Mouse (Mus musculus) kidney, postnatal 0 days (tissue): ENCODE results near the gene B430306N03Rik. TPM values are rescaled to one million over a fixed set of nuclear protein-coding genes. Genes with fewer than 3 reads are reported as not detected.
A peak's percentile ranks its signal among the peaks of the same experiment; 100 is the strongest.

Experiments used
- ATAC-seq: fragments of 200-750 bp; cut with Nextera tagmentation; replicated peaks from 2 replicates; pipeline ENCODE4 v1.8.0; 2017; ENCODE audit warnings: low read depth, moderate number of reproducible peaks, moderate TSS enrichment, moderate library complexity; ENCODE audit not compliant: low FRiP score
- DNase-seq: peaks from one replicate; pipeline ENCODE4 v3.0.0-alpha.2; 2016; ENCODE audit warnings: low spot score
- H3K27ac ChIP-seq: fragments of 300-500 bp; sonication (generic); 2 replicates; pipeline ENCODE4 v1.5.1; 2014; ENCODE audit warnings: mild to moderate bottlenecking
- H3K27me3 ChIP-seq: fragments of 300-500 bp; sonication (generic); 2 replicates; pipeline ENCODE4 v1.6.1; 2014; ENCODE audit warnings: low read length, mixed read lengths; ENCODE audit not compliant: insufficient read depth
- H3K36me3 ChIP-seq: fragments of 300-500 bp; sonication (generic); 2 replicates; pipeline ENCODE4 v1.6.1; 2014; ENCODE audit warnings: low read length, mixed read lengths; ENCODE audit not compliant: insufficient read depth
- H3K4me1 ChIP-seq: fragments of 300-500 bp; sonication (generic); replicated peaks from 2 replicates; pipeline ENCODE4 v1.6.1; 2014; ENCODE audit warnings: antibody characterized with exemption, low read length, mixed read lengths; ENCODE audit not compliant: insufficient read depth
- H3K4me2 ChIP-seq: fragments of 300-500 bp; sonication (generic); 2 replicates; pipeline ENCODE4 v1.6.1; 2014; ENCODE audit warnings: mild to moderate bottlenecking, low read length, moderate library complexity, mixed read lengths
- H3K4me3 ChIP-seq: fragments of 300-500 bp; sonication (generic); replicated peaks from 2 replicates; pipeline ENCODE4 v1.5.1; 2014; ENCODE audit warnings: low read depth, low read length
- H3K9ac ChIP-seq: fragments of 300-500 bp; sonication (generic); 2 replicates; pipeline ENCODE4 v1.6.1; 2014; ENCODE audit warnings: low read depth, low read length
- H3K9me3 ChIP-seq: fragments of 300-500 bp; sonication (generic); replicated peaks from 2 replicates; pipeline ENCODE4 v1.6.1; 2016; ENCODE audit warnings: low read length, inconsistent platforms, mixed read lengths
- CTCF ChIP-seq: IDR thresholded peaks from 2 replicates; pipeline ENCODE4 v1.5.1; 2016; ENCODE audit warnings: antibody characterized with exemption, low read depth, mild to moderate bottlenecking, moderate library complexity
- WGBS: fragments of 180-500 bp; shearing (Covaris S2); extraction: QIAGEN DNeasy Blood & Tissue Kit; methylation state at CpG from one replicate; pipeline ENCODE4 v1.1.7; 2014; 5-methylcytosine and 5-hydroxymethylcytosine counted together
- polyA plus RNA-seq: library from polyadenylated mRNA; unstranded; fragments of >200 nt; fragmentation: Nextera tagmentation; extraction: Ambion mirVana; gene quantifications from 2 replicates; pipeline ENCODE4 v1.2.1, GENCODE M21; 2015

Gene B430306N03Rik
- polyA plus RNA-seq, 1 experiment from 2014 or later: 0.28 TPM

GRCm38 (mm10) chr17:48325093-48325492, 9.2 kb downstream of the B430306N03Rik start:
- WGBS: 92% methylated on average over 6 of the region's 6 CpGs
- H3K9me3 ChIP-seq: no peaks in the 10 kb centered on the region
- H3K4me2 ChIP-seq: no peak overlapping the region
- H3K27me3 ChIP-seq: no peaks in the 10 kb centered on the region
- ATAC-seq (no peak), DNase-seq (no peak)
- TF ChIP-seq CTCF: no peak
- no peaks in the 10 kb centered on the region for H3K4me1 ChIP-seq
- H3K27ac ChIP-seq: no peak overlapping the region
- no peak overlapping the region for H3K9ac ChIP-seq
- H3K4me3 ChIP-seq: no peak overlapping the region
- H3K36me3 ChIP-seq: no peaks in the 10 kb centered on the region

DNA sequence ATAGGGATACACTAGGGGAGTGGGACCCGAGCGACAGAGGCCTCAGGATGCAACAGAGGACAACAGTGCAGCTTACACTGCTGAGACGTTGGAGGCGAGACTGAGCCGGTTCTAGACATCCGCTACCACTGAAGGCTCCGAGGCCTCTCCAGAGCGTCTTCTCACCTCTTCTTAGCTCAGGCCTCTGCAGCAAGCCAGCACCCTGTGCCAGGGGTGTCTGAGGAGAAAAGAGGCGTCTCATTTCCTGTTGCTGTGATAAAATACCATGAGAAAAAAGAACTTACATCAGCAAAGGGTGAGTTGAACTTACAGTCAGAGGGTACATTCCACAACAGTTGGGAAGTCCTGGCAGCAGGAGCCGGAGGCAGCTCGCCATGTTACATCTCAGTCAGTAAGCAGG, 9.7 kb downstream of the B430306N03Rik start:
- Histone ChIP-seq H3K36me3 (no peaks in the 10 kb centered on the region), H3K9me3 (no peaks in the 10 kb centered on the region), H3K4me3 (no peak overlapping the region), H3K4me1 (no peaks in the 10 kb centered on the region), H3K9ac (no peak overlapping the region), H3K27ac (no peak overlapping the region), H3K27me3 (no peaks in the 10 kb centered on the region), H3K4me2 (no peak overlapping the region)
- DNase-seq: no peak
- 84% methylated on average over 11 of the region's 11 CpGs for WGBS
- no peak for TF ChIP-seq CTCF
- no peak for ATAC-seq

DNA sequence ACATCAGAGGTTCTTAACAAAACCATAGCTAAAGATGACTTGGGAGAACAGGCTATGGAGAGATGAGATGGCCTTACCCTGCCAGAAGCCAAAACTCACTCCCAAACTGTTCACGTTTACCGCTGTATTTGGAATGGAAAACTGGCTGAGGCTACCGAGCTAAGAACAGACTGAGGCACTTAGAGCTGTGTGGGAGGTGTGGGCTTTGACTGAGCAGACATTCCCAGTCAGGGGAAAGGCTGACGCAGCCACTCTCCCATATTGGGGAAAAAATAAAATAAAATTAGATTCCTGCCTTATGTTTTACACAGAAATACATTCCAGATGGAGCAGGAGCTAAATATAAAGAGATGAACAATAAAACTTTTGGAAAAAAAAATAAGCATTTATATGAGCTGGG, 10.7 kb downstream of the B430306N03Rik start:
- no peak for TF ChIP-seq CTCF
- ATAC-seq (no peak), DNase-seq (no peak)
- H3K27ac ChIP-seq: no peak overlapping the region
- H3K9ac ChIP-seq: no peak overlapping the region
- H3K4me1 ChIP-seq: no peaks in the 10 kb centered on the region
- no peak overlapping the region for H3K4me3 ChIP-seq
- WGBS: 70% methylated on average over 4 of the region's 4 CpGs
- H3K36me3 ChIP-seq: no peaks in the 10 kb centered on the region
- no peaks in the 10 kb centered on the region for H3K9me3 ChIP-seq
- no peaks in the 10 kb centered on the region for H3K27me3 ChIP-seq
- no peak overlapping the region for H3K4me2 ChIP-seq

DNA sequence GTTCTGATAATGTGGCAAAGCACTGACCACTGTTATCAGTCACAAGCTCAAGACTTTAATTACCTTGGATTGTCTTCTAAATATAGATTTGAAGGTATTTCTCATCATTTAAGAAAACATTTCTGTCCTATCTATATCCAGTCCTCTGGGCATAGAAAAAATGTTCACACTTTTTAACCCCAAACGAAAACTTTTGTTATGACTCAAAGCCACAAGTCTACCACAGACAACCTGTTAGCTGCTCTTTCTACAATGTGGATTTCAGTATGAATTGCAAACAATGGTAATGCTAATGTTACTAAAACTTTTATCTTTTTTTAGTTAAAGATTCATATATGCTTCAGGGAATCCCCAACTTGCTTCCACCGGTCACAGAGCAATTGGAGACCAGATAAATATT, 16.6 kb downstream of the B430306N03Rik start:
- H3K4me2 ChIP-seq: no peak overlapping the region
- no peak for ATAC-seq

GRCm38 (mm10) chr17:48334186-48334585, 18.2 kb downstream of the B430306N03Rik start:
- 92% methylated on average over 4 of the region's 4 CpGs for WGBS
- H3K9me3 ChIP-seq: no peaks in the 10 kb centered on the region
- H3K4me2 ChIP-seq: no peak overlapping the region
- no peak for TF ChIP-seq CTCF
- H3K27ac ChIP-seq: no peak overlapping the region
- DNase-seq (no peak), ATAC-seq (no peak)
- H3K9ac ChIP-seq: no peak overlapping the region
- no peak overlapping the region for H3K4me3 ChIP-seq
- no peaks in the 10 kb centered on the region for H3K36me3 ChIP-seq
- H3K4me1 ChIP-seq: no peaks in the 10 kb centered on the region
- H3K27me3 ChIP-seq: no peaks in the 10 kb centered on the region

More for the DNA sequence above, 16.6 kb downstream of the B430306N03Rik start:
- H3K9me3 ChIP-seq: no peaks in the 10 kb centered on the region
- no peak overlapping the region for H3K27ac ChIP-seq
- no peaks in the 10 kb centered on the region for H3K4me1 ChIP-seq
- no peak for DNase-seq
- no peak overlapping the region for H3K9ac ChIP-seq
- H3K4me3 ChIP-seq: no peak overlapping the region
- H3K27me3 ChIP-seq: no peaks in the 10 kb centered on the region
- H3K36me3 ChIP-seq: no peaks in the 10 kb centered on the region
- no peak for TF ChIP-seq CTCF
- 84% methylated on average over 2 of the region's 2 CpGs for WGBS

DNA sequence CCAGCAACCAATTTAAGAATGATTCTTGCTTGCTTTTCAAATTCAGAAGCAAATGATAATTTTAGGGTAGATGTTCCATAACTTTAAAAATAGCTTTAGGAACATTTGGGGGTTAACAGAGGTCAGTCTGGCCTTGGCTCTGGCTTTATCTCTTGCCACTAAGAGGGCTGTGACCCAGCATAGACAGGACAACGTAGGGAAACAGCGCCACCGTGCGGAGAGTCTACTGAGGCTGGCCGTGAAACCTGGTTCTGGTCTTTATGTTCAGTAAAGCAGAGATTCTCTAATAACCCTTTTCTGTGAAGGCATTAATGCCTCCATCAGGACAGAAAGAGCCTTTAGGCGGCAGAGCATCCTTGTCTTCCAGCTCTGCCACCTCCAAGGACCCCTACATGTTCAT, 20.9 kb downstream of the B430306N03Rik start:
- Histone ChIP-seq H3K4me1 (no peaks in the 10 kb centered on the region), H3K9me3 (no peaks in the 10 kb centered on the region), H3K27me3 (no peaks in the 10 kb centered on the region), H3K36me3 (no peaks in the 10 kb centered on the region), H3K4me2 (no peak overlapping the region), H3K9ac (no peak overlapping the region), H3K27ac (no peak overlapping the region), H3K4me3 (no peak overlapping the region)
- DNase-seq: peak; percentile 85
- no peak for ATAC-seq
- peak; percentile 92 for TF ChIP-seq CTCF
- 4% methylated on average over 6 of the region's 6 CpGs for WGBS

- H3K9ac ChIP-seq: no peak overlapping the region
- no peak overlapping the region for H3K4me2 ChIP-seq
- no peaks in the 10 kb centered on the region for H3K9me3 ChIP-seq
- H3K4me1 ChIP-seq: no peaks in the 10 kb centered on the region
- no peaks in the 10 kb centered on the region for H3K36me3 ChIP-seq
- 88% methylated on average over 1 of the region's 1 CpGs for WGBS
- TF ChIP-seq CTCF: no peak
- ATAC-seq (no peak), DNase-seq (no peak)
- H3K27ac ChIP-seq: no peak overlapping the region
- H3K27me3 ChIP-seq: no peaks in the 10 kb centered on the region
- no peak overlapping the region for H3K4me3 ChIP-seq
Observed at GRCm38 (mm10) chr17:48340267-48340666, 24.3 kb downstream of the B430306N03Rik start.
